Mouse (Mus musculus) thymus, postnatal 25 days (tissue): ENCODE results near the gene Gm11111.
"Not testable (repeated sequence)": the region's sequence is repeated elsewhere in the genome, so short reads cannot be mapped to it uniquely, and the experiment has no call there.

Experiments
- DNase-seq: peaks from one replicate; pipeline ENCODE4 v3.0.0; 2022

Gene Gm11111

GRCm38 (mm10) chr5:98552395-98552794 lies at the start of gene Gm11111:
Gm11111 (plus strand) TSS chr5:98552695.
- DNase-seq = no peak

GRCm38 (mm10) chr5:98516214-98516613 lies 36.3 kb upstream of the Gm11111 start:
- no peak for DNase-seq

GRCm38 (mm10) chr5:98520118-98520517 lies 32.4 kb upstream of the Gm11111 start:
- DNase-seq = no peak

- DNase-seq = no peak
These were observed 30.1 kb upstream of the Gm11111 start for GRCm38 (mm10) chr5:98522270-98522977.

GRCm38 (mm10) chr5:98523050-98523449 lies 29.4 kb upstream of the Gm11111 start:
- DNase-seq = no peak

- DNase-seq = no peak
These were observed 28.7 kb upstream of the Gm11111 start for GRCm38 (mm10) chr5:98523783-98524182.

GRCm38 (mm10) chr5:98541333-98541732 lies 11.2 kb upstream of the Gm11111 start:
- no peak for DNase-seq

- no peak for DNase-seq
These were observed 2.2 kb upstream of the Gm11111 start for GRCm38 (mm10) chr5:98550285-98550684.

- DNase-seq = no peak
These were observed 1.6 kb upstream of the Gm11111 start for GRCm38 (mm10) chr5:98550873-98551272.

GRCm38 (mm10) chr5:98552811-98553601 lies 511 bp downstream of the Gm11111 start:
- no peak for DNase-seq

- no peak for DNase-seq
These were observed 8.8 kb downstream of the Gm11111 start for GRCm38 (mm10) chr5:98561301-98561700.

GRCm38 (mm10) chr5:98562806-98563205 lies 10.3 kb downstream of the Gm11111 start:
- no peak for DNase-seq

- DNase-seq = no peak
These were observed 11.3 kb downstream of the Gm11111 start for GRCm38 (mm10) chr5:98563801-98564200.

GRCm38 (mm10) chr5:98566461-98567193 lies 14.1 kb downstream of the Gm11111 start:
- DNase-seq = no peak

GRCm38 (mm10) chr5:98568481-98568880 lies 16.0 kb downstream of the Gm11111 start:
- DNase-seq = no peak

GRCm38 (mm10) chr5:98569029-98569513 lies 16.6 kb downstream of the Gm11111 start:
- no peak for DNase-seq

- DNase-seq = no peak
These were observed 19.9 kb downstream of the Gm11111 start for GRCm38 (mm10) chr5:98572392-98572791.

GRCm38 (mm10) chr5:98574711-98575470 lies 22.4 kb downstream of the Gm11111 start:
- no peak for DNase-seq

- no peak for DNase-seq
These were observed 23.0 kb downstream of the Gm11111 start for GRCm38 (mm10) chr5:98575471-98575834.

- not testable (repeated sequence) for DNase-seq
These were observed 24.0 kb downstream of the Gm11111 start for GRCm38 (mm10) chr5:98576538-98576937.

GRCm38 (mm10) chr5:98578398-98578797 lies 25.9 kb downstream of the Gm11111 start:
- DNase-seq = no peak

- no peak for DNase-seq
These were observed 28.3 kb downstream of the Gm11111 start for GRCm38 (mm10) chr5:98580811-98581210.

GRCm38 (mm10) chr5:98582051-98582450 lies 29.6 kb downstream of the Gm11111 start:
- DNase-seq = no peak
